Mouse (Mus musculus) thymus, postnatal 10 days (tissue): ENCODE data around the gene Tubb2a.

Experiments used
- DNase-seq, 2 experiments: peaks; one replicate each; pipeline ENCODE4 v3.0.0; 2021; ENCODE audit warnings: low spot score in 2 of 2

Tubb2a gene

DNA sequence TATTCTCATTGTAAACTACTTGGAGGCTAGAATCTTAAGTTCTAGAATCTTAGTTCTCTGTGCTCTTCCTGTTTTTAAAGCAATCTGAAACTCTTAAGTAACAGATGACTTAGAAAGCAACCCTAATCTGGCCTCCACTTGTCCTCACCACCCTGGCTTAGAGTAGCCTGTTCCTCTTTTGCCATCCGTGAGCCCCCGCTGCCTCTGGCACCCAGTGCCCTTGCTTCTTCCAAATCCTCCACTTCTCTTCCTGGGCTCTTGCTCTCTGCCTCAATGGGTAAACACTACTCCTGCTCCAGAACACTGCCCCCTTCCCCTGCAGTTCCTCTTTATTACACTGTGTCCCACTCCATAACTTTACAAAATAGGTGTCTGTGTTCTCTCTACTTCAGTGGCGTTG lies 26.1 kb downstream of the Tubb2a start:
- DNase-seq, result no peak

DNA sequence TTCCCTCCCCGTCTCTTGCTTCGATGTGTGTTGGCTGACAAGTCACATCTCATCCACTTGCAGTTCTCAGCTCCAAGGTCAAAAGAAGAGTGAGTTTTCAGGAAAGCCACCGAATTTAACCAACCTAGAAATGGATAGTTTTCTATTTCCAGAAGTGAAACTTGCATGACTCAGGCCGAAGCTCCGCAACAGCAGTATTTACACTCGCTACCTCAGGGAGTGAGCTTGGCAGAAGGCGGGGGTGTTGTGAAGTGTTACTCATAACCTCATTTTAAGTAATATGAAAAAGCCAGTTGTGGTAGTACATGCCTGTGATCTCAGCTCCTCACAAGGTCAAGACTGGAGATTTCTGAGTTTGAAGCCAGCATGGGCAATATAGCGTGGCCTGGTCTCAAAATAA lies 27.3 kb downstream of the Tubb2a start:
- DNase-seq, result no peak

DNA sequence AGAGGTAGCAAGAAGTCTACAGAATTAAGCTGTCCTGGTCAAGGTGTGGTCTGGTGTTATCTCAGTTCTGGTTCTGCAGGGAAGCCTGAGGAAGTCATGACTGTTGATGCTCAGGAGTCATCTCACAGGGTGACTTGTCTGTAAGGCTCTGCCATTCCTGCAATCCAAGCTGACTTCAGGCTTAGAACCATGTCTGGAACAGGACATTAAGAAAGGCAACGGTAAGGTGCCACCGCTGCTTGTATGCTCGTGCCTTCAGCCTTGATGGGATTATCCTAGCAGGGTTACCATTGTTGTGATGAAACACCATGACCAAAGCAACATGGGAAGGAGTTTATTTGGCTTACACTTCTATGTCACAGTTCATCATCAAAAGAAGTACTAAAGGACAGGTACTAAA lies 30.3 kb downstream of the Tubb2a start:
- no peak for DNase-seq

DNA sequence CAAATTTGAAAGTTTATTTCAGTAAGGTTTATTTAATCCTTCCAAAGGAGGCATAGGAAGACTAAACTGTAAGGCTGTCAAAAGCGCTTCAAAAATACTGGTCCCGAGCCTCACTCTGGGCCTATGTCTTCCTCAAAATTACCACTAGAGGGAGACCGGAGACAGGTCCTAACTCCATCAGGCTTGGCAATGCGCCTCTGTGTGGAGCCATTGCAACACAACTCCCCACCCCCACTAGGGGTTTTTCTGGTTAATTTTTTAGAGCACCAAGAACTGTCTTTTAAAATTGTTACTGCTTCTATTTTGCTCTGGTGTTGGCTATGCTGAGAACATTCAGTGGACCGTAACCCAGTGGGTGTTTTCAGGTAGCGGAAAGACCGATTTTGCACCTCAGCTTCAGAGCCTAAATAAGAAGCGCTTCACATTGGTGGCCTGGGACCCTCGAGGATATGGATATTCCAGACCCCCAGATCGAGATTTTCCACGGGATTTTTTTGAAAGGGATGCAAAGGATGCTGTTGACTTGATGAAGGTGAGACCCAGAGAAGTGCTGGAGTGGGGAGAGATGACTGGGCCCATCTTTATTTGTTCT lies 31.3 kb downstream of the Tubb2a start:
- peak; percentile 64 to 81 for DNase-seq

DNA sequence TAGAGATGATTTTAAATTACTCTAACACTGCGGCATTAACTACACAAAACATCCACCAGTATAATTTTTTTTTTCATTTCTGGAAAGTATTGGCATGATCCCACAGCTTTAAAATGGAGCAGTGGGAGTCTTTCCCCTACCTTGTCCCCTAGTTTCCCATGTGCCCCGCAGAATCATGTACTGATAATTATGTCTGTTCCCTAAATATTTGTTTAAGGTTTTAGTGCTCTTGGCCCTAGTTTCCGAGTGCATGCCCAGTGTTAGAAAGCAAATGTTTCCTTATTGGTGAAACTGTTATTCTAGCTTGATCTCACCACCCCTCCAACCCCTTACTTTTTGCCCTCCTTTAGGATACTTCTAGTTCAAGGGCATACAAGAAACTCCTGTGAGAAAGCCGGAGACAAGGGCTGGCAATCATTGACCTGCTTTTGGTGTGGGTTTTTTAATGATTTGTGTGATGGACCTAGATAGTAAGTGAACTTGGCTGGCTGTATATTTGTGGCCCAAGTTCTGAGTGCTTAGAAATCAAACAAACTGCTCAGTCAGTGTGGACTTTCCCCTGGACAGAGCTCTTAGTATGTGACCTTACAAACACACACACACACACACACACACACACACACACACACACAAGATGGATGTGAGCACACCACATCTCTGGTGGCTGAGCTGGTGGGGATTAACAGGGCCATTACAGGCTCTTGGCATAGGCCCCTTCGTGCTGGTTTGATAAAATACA lies 32.1 kb downstream of the Tubb2a start:
- no peak for DNase-seq

DNA sequence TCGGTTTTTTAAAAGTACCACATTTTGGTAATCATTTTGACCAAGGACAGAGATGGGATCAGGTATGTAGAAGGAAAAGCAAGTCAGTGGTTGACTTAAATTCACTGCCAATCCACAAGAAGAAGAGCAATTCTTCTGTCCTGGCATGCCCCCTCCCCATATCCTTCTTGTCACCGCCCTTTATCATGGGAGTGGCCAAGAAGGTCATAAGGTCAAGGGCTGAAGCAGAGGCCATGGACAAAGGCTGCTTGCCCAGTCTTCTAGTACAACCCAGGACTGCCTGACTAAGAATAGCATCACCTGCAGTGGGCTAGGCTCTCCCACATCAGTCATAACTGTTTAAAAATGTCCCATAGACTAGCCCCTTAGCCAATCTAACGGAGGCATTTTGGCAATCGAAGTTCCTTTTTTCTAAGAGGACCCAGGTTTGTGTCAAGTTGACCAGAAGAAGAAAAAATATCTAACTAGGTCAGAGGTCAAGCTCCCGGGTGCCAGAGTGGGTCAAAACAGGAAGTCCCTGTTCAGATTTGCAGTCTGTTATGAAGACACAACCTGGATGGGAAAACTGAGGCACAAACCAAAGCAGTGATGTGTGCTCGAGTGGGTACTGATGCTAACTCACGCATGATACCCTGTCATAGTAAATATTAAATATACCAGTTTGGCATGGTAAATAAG lies 34.0 kb downstream of the Tubb2a start:
- no peak for DNase-seq

DNA sequence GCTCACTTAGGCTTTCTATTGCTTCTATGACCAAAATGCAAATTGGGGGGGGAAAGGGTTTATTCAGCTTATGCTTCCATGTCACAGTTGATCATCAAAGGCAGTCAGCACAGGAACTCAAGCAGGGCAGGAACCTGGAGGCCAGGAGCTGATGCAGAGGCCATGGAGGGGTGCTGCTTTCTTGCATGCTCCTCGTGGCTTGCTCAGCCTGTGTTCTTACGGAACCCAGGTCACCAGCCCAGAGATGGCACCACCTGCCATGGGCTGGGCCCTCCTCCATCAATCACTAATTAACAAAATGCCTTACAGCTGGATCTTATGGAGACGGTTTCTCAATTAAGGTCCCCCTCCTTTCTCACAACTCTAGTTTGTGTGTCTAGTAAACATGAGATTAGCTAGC lies 37.7 kb downstream of the Tubb2a start:
- DNase-seq, result no peak

DNA sequence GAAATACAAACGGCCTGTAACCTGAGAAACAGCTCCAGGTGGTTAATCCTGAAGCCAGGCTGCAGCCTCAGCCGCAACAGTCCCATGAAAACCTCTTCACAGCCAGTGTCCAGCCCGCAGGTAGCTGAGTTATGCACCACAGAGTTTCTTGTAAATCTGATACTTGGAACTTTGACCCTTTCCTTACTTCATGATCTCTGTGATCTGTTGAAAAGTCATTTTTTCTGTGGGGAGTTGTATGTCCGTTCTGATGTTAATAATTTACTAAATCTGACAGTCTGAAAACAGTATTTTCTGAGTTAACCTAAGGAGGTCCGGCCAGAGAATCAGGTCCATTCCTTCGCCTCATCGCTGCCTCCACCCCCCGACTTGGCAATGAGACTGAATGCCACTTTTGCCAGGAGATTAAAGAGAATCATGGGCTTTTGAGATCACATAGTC lies 38.9 kb downstream of the Tubb2a start:
- no peak for DNase-seq

DNA sequence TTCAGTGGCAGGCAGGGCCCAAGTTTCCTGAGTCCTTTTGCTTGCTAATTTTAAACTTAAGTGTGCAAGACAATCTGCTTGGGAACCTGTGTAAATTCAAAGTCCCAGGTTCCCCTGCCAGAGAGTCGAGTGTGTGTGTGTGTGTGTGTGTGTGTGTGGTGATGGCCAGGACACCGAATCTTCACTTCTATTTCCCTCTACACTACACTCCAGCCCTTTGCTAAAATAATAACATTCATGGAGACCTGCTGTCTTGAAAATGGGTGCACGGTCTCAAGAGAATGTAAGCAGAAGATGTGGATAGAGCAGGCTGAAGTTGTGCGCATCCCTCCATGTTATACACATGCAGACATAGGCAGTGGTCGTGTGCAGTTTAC lies 39.8 kb downstream of the Tubb2a start:
- DNase-seq, result no peak

DNA sequence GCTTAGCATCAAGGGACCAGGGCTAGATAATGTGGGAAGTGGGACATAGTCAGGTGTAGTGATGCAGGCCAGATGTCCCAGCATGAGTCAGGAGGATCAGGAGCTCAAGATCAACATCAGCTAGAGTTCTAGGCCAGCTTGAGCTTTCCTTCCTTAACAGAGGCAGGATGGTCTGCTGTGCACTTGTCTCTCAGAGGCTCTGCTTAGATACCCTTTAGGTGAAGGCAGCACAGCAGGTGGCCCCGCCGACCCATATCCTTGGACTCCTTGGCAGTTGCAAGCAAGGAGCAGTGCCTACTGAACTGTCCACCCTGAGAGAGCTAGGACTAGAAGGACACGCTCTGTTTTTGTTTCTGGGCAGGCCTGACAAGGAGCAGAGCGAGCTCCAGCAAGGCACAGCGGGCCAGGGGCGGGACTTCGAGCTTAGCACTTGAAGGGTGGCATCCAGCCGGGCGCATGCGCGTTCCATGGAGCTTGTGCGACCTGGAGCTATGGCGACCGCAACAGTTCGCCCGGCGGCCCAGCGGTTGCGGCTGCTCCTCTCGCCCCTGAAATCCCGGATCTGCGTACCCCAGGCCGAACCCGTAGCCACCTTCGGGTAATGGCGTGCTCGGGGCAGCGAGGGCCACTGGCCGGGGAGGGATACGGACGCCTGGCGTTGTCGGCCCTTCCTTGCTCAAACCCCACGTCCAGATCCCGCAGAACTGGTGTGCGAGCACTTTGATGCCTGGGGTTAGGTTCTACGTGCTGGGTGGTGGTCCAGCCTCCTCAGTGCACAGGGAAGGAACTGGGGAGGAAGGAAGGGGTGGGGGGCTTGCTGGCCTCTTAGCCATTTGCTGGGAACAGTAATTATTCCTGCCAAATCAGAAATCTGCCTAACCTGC lies 40.4 kb downstream of the Tubb2a start, which contains the start of gene Bphl:
Gene Bphl, plus strand, starts transcription at position 426 of the 884 bp plus-strand sequence.
- peak; percentile 87 to 90 for DNase-seq

DNA sequence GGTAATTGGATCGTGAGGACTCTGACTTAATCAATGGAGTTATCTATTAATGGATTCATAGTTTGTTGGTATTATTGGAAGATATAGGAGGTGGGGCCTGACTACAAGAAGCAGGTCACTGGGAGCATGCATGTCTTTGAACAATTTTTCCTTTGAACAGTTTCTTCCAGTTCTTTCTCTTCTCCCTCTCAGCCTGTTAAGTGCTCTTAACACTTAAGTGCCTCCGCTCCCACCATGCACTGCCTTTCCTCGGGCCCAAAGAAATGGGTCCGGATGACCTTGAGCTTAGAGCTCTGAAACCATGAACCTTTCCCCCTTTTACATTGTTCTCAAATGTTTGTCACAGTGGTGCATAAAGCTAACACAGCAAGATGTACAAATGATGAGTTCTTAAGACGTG lies 41.1 kb downstream of the Tubb2a start:
- DNase-seq, result no peak

DNA sequence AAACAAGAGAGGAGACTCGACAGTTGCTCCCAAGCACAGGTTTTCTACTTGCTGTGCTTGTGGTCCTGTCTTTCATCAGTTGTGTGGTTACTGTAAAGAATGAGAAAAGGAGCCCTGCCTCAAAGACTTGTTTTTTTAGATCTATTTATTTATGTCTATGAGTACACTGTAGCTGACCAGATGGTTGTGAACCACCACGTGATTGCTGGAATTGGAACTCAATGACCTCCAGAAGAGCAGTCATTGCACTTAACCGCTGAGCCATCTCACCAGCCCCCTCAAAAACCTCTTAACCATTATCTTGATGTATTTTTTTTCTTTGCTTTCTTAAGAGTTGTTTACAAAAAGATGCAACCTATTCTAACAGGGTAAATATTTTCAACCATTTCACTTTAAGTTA lies 42.4 kb downstream of the Tubb2a start:
- DNase-seq, result no peak

DNA sequence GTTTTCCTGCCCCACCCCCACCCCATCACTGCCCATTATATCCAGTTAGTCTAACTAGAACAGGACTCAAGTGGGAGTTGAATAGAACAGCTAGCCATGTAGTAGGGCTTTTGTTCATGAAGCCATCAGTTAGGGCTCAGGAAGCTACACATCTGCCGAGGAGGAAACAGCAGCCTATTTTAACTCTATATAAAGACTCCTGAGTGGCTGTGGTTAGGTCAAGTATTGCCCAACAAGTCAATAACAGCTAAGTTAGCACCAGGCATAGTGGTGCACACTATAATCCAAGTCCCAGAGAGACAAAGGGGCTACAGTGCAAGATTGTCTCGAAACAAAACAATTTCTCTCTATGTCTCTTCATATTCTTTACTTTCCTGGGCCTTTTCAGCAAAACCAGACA lies 45.8 kb downstream of the Tubb2a start:
- no peak for DNase-seq
